Mouse (Mus musculus) cerebellum, adult 11-12 months (tissue): ENCODE results near the gene Ppp4c.

Source experiments
- DNase-seq: peaks from one replicate; pipeline ENCODE4 v3.0.0; 2022

Ppp4c gene

DNA sequence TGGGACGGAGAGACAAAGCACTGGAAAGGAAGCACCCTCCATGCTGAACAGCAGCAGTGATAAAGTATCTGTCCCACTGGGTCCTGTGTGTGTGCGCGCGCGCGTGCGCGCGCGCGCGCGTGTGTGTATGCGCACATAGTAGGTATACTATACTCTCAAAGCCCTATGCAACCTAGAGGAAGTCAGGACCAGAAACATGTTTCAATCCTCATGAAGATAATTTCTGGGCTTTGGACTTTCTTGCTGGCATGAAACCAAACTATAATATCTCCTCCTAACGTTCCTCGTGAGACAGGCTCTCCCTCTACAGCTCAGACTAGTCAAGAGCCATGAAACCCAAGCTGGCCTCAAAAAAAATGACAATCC is 8.7 kb upstream of the Ppp4c start:
- DNase-seq = no peak

- peak; percentile 70 for DNase-seq
Measured at GRCm38 (mm10) chr7:126800269-126801056, 8.2 kb upstream of the Ppp4c start.

DNA sequence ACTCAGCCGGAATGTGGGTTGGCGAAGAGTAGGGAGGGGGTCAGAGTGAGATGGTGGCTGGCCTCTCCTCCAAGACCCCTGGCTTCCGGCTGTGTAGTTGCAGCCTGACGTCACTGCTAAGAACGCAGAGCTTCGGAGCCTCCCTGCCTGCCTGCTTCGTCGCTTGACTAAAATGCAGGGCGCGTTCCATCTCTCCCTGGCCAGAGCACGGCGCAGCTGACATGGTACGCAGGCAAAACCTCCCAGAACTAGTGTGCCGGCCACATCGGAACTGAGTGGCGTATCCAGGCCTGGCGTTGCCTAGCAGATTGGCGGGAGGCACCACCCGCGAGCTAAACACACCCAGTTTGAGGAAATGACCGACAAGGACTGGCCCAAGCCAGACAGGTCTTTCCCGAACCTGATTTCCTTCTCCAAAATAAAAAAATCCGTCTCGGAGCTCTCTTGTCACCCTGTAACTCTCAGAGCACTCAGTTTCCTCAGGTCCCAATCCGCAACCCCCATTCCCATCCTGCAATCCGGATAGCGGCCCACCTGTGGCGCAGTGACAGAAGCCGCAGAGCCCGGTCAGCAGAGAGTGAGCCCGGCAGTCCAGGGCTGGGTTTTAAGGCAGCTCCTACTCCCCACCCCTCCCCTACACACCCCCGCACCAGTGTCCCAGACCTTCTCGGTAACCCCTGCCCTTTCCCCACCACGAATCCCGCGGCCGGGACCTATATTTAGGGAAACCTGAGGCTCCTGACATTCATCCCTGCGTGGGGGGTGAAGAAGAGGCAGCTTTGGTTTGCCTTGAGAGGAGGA is 7.4 kb upstream of the Ppp4c start:
- peak; percentile 85 for DNase-seq

DNA sequence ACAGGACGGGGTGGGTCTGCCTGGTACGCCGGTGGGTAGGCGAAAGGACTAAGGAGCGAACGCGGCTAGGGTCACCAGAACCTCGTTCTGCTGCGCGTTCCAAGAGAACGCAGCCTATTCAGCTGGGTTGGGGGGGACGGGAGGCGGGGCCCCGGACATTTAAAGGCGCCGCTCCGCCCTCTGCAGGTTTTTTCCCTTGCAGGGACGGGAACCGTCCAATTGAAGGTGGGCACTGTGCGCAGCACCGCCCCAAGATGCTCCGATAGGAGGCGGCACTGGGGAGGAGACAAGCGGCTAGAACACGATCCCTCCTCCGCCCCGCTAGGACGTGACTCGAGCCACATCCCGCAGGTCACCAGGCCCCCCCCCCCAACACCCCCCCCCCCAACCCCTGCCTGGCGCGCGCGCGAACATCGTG is 6.8 kb upstream of the Ppp4c start:
- peak; percentile 99 for DNase-seq

- no peak for DNase-seq
Measured at GRCm38 (mm10) chr7:126798127-126799049, 6.1 kb upstream of the Ppp4c start.

GRCm38 (mm10) chr7:126797411-126798126 is 5.3 kb upstream of the Ppp4c start, which contains the start of gene Fam57b:
Gene Fam57b, plus strand, starts transcription at chr7:126797668.
- DNase-seq = peak; percentile 82

GRCm38 (mm10) chr7:126796350-126796932 is 4.1 kb upstream of the Ppp4c start:
- peak; percentile 76 for DNase-seq

GRCm38 (mm10) chr7:126795387-126796317 is 3.4 kb upstream of the Ppp4c start:
- DNase-seq = peak; percentile 63

DNA sequence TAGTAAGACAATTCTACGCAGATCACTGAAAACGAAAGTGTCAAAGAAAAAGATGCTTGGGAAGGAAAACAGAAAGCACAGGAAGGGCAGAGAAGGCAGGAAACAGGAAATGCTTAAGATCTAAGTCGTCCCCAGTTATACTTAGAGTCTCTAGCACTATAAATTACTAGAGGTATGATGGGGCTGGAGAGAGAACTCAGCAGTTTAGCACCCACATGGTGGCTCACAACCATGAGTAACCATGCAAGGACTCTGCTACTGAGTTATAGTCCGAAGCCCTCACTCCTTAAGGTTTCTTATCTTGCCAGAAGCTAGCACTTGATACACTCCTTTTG is 1.9 kb upstream of the Ppp4c start:
- DNase-seq = no peak

DNA sequence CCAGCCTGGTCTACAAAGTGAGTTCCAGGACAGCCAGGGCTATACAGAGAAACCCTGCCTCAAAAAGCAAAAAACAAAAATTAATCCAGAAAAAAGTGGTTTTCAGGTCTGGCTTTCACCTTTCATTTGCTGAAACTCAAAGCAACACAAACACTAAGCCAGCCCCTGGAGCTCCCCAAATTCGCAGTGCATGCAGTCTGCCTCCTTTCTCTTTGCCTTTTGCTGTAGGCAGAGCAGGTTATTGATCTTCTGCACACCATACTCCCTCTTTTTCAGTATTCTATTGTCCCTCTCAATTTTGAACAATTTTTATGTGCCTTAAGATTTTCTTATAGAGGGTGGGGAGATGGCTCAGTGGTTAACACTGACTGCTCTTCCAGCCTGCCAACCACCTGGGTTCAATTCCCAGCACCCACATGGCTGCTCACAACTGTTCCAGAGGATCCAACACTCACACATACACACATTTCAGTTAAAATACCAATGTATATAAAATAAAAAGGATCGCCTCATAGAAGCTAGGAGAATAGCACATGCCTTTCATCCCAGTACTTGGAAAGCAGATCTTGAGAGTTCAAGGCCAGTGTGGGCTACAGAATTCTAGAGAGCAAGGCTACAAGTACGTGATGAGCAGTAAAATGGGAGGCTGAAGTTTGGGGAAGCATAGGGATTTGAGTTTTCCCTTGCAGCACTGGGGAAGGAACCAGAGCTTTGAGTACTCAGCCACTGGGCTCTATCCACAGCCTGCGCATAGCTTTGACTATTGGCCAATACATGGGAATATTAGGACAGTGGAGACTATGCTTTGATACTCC is 1.4 kb upstream of the Ppp4c start:
- DNase-seq = no peak

DNA sequence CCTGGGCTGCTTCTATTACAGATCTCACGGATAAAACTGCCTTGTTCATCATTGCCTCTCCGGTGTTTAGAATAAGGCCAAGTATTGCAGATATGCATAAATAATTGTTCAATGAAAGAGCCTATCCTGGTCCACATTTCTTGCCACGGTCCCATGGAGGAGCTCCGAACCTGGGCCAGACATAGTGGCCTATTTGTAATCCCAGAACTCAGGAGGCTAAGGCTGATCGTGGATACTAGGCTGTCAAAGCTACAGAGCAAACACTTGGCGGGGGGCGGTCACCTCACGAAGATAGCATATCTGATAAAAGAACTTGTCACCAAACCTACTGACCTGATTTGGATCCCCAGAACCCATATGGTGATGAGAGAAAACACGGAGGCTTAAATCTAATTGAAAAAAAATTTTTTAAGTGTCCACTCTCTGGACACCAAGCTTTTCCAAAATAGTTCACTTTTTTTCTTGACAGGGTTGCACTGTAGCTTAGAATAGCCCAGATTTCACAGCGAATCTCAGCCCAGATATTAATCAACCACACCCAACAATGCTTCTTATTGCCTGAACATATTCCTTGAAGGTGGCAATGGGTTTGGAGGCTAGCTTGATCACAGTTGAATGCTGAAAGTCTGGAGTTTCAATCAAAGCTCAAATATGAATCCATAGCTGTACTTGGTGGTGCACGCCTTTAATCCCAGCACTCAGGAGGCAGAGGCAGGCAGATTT is 586 bp upstream of the Ppp4c start:
- no peak for DNase-seq

DNA sequence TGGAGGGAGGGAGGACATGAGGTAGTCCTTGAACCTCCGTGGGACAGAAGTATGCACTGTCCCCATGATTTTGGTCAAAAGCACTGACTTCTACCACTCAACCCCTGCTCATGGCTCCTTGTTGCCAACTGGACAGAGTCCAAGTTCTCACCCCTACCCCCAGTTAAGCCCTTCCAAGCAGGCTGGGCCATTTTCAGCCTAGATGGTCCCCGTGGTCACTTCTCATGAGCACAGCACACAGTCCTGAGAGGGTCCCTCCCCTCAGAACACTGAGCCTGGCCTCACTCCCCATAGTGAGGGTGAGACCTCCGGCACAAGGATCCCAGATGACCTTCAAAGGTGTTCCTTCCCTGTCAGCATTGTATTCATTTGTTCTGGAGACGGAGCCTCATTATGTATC is 3.2 kb downstream of the Ppp4c start:
- no peak for DNase-seq

- no peak for DNase-seq
Measured at GRCm38 (mm10) chr7:126786142-126786541, 6.2 kb downstream of the Ppp4c start.

DNA sequence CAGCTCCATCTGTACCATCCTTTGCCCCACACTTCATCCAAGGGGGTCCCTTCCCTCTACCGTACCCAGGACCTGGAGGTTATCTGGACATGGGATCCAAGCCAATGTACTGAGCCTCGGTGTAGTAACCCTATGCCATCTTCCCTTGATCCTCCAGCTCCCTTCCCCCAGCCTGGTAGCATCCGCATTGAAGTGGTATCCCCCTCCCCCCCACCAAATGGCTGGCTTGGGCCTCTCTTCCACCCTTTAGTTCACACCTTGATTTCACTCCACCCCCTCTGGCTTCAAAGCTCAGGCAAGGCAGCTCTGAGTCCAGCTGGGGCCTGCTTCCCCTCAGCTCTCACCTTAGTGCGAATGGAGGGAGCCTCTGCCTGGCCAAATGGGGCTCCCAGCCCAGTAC is 7.2 kb downstream of the Ppp4c start:
- peak; percentile 37 for DNase-seq

DNA sequence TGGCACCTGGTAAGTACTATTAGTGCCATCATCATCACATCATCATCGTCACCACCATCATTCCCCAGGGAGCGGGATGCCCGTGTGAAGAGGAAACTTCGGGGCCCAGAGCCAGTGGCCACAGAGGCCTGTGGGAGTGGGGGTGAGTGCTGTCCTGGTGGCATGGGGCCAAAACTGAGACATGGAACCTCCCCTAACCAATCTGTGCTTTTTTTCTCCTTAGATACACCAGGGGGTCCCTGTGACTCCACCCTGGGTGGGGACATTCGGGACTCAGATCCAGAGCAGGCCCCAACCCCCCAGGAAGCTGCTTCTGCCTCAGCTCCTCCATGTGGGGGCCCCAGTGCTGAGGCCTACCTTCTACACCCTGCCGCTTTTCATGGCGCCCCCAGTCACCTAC is 7.8 kb downstream of the Ppp4c start:
- DNase-seq = peak; percentile 53

GRCm38 (mm10) chr7:126782693-126783092 is 9.6 kb downstream of the Ppp4c start:
- peak; percentile 58 for DNase-seq

GRCm38 (mm10) chr7:126781661-126782370 is 10.5 kb downstream of the Ppp4c start:
- DNase-seq = peak; percentile 54

DNA sequence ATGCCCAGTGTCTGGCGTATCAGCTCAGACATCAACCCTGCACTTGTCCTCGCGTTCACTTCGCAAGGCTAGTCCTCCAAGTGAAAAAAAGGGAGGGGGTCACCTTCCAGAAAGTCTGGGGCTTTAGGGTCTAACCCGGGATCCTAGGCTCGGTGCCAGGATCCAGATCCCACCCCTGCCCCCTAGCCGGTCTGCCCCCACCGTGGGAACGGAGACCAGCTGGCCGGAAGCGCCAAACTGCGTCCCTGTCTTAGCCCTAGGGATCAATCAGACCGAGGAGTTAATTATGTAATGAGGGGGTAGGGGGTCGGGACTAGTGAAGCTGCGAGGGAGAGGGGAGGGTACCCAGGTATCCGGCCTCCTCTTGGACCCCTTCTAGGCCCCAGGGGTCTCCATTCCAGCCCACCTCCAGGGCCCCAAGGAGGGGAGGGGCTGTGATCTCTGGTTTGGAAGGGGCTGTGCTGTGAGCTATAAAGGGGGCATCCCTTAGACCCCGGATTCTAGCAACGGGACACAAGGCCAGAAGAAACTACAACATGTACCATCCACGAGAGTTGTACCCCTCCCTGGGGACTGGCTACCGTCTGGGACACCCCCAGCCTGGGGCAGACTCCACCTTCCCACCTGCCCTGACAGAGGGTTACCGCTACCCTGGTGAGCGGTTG is 11.2 kb downstream of the Ppp4c start, which contains the start of gene Tbx6:
TSS of gene Tbx6 (plus strand) at position 513 of the 665 bp plus-strand sequence.
- DNase-seq = peak; percentile 78
